Mouse (Mus musculus) common myeloid progenitor, adult 5-6 weeks (primary cell): Measurements from ENCODE around the gene Gm6890. TPM values are rescaled to one million over a fixed set of nuclear protein-coding genes. Genes with fewer than 3 reads are reported as not detected.
"Not testable (repeated sequence)": the region's sequence is repeated elsewhere in the genome, so short reads cannot be mapped to it uniquely, and the experiment has no call there.

Experiments used
- ATAC-seq: replicated peaks from 2 replicates; pipeline ENCODE4 v1.8.0; 2016; ENCODE audit warnings: low read depth, mild to moderate bottlenecking, moderate TSS enrichment, inconsistent platforms; ENCODE audit not compliant: poor library complexity, severe bottlenecking
- total RNA-seq: library from RNA; stranded (forward); fragments of 200-1000, 187-1606 nt; gene quantifications from 2 replicates; pipeline ENCODE4 v1.2.3, GENCODE M21; 2017

Gene Gm6890
- not detected in 2 replicates for total RNA-seq

- ATAC-seq = not testable (repeated sequence)
Measured at GRCm38 (mm10) chrX:74740627-74741026, at the start of gene Gm6890. Gene Gm6890 (plus strand): TSS chrX:74740927.

GRCm38 (mm10) chrX:74726195-74726594 lies 14.5 kb upstream of the Gm6890 start:
- not testable (repeated sequence) for ATAC-seq

GRCm38 (mm10) chrX:74770715-74771114 lies 30.0 kb downstream of the Gm6890 start:
- ATAC-seq = not testable (repeated sequence)

Other genes starting within 250 kb of the Gm6890 start
- not detected in 2 replicates for gene Olfr1326-ps1, start 166.0 kb upstream of the Gm6890 start, total RNA-seq
- not detected in 2 replicates for gene Olfr1325, start 148.2 kb upstream of the Gm6890 start, total RNA-seq
- gene Gm5640, start 95.3 kb upstream of the Gm6890 start, total RNA-seq = not detected in 2 replicates
- gene Gm5936, start 96.3 kb downstream of the Gm6890 start, total RNA-seq = not detected in 2 replicates